Mouse (Mus musculus): ENCODE measurements at regions not wholly inside any gene's neighbourhood (a gene's known extent, or its start where the extent isn't known, plus 50 kb on each side); places are given as distances from the start of the nearest gene placed in this dataset.

GRCm38 (mm10) chr13:84133249-84133648 lies 88.8 kb upstream of the Tmem161b start:
- no peak for ATAC-seq (replicated peaks; ENCODE audit: poor library complexity)

DNA sequence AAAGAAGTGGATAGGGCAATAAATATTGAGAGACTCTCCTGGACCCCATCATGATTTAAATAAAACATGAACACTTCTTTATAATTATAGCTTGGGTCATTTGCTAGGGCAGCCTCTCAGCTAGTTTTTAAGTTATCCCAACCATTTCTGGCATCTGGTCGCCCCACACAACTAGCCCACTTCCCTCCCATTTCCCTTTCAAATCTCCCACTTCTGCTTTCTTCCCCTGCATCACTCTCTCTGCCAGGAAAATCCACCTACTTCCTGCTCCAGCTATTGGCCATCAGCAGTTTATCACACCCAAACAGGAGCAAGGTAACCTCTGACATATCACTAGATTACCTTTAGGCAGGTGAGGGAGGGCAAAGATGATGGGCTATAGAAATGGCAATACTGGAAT lies 81.3 kb upstream of the Tmem161b start:
- peak; percentile 76 for ATAC-seq (replicated peaks; ENCODE audit: poor library complexity)

GRCm38 (mm10) chr13:84151300-84151699 lies 70.8 kb upstream of the Tmem161b start:
- ATAC-seq (replicated peaks; ENCODE audit: poor library complexity): no peak

- ATAC-seq (replicated peaks; ENCODE audit: poor library complexity): peak; percentile 73
Measured at GRCm38 (mm10) chr13:84152712-84153111, 69.4 kb upstream of the Tmem161b start.

DNA sequence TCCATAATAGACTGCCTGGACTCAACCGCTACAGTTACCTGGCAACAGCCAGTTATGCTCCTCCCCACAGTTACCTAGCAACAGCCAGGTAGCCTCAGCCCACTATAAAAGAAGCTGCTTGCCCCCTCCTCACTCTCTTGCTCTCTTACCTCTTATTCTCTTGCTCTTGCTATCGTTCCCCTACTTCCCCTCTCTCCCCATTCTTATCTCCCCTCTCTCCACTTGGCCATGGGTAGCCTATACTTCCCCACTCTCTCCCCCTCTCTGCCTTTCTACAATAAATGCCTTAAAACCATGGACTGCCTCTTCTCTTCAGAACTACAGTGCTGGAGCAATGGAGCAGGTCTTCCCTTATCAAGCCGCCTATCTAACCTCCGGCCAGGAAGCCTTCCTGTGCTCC lies 68.4 kb upstream of the Tmem161b start:
- ATAC-seq (replicated peaks; ENCODE audit: poor library complexity): no peak
